Mouse (Mus musculus) hindbrain, postnatal 0 days (tissue): ENCODE data around the gene Rom1. TPM values are rescaled to one million over a fixed set of nuclear protein-coding genes. Genes with fewer than 3 reads are reported as not detected.
A peak's percentile ranks its signal among the peaks of the same experiment; 100 is the strongest.

Experiments
- ATAC-seq: fragments of 200-750 bp; cut with Nextera tagmentation; 2 replicates; pipeline ENCODE4 v1.8.0; 2017; ENCODE audit warnings: mild to moderate bottlenecking, moderate TSS enrichment, moderate library complexity
- DNase-seq: peaks from one replicate; pipeline ENCODE4 v3.0.0-alpha.2; 2015; ENCODE audit warnings: low spot score
- H3K27ac ChIP-seq: fragments of 300-500 bp; sonication (generic); 2 replicates; pipeline ENCODE4 v1.5.1; 2014; ENCODE audit warnings: mild to moderate bottlenecking
- H3K27me3 ChIP-seq: fragments of 300-500 bp; sonication (generic); 2 replicates; pipeline ENCODE4 v1.6.1; 2014; ENCODE audit warnings: low read length, mixed read lengths; ENCODE audit not compliant: insufficient read depth
- H3K36me3 ChIP-seq: fragments of 300-500 bp; sonication (generic); 2 replicates; pipeline ENCODE4 v1.6.1; 2014; ENCODE audit warnings: low read length, mixed read lengths; ENCODE audit not compliant: insufficient read depth
- H3K4me1 ChIP-seq: fragments of 300-500 bp; sonication (generic); 2 replicates; pipeline ENCODE4 v1.6.1; 2014; ENCODE audit warnings: antibody characterized with exemption, low read length, mixed read lengths; ENCODE audit not compliant: insufficient read depth
- H3K4me2 ChIP-seq: fragments of 300-500 bp; sonication (generic); 2 replicates; pipeline ENCODE4 v1.6.1; 2014; ENCODE audit warnings: low read depth, mild to moderate bottlenecking, low read length, moderate library complexity, mixed read lengths
- H3K4me3 ChIP-seq: fragments of 300-500 bp; sonication (generic); 2 replicates; pipeline ENCODE4 v1.5.1; 2014; ENCODE audit warnings: low read length
- H3K9ac ChIP-seq: fragments of 300-500 bp; sonication (generic); replicated peaks from 2 replicates; pipeline ENCODE4 v1.6.1; 2014; ENCODE audit warnings: mild to moderate bottlenecking, low read length, moderate library complexity, mixed read lengths
- H3K9me3 ChIP-seq: fragments of 300-500 bp; sonication (generic); 2 replicates; pipeline ENCODE4 v1.6.1; 2016; ENCODE audit warnings: low read length, mixed read lengths
- CTCF ChIP-seq: IDR thresholded peaks from 2 replicates; pipeline ENCODE4 v1.5.1; 2016; ENCODE audit warnings: antibody characterized with exemption, control low read depth, low read depth
- WGBS: fragments of 180-500 bp; shearing (Covaris S2); extraction: QIAGEN DNeasy Blood & Tissue Kit; methylation state at CpG from one replicate; pipeline ENCODE4 v1.1.7; 2014; 5-methylcytosine and 5-hydroxymethylcytosine counted together
- polyA plus RNA-seq: library from polyadenylated mRNA; unstranded; fragments of >200 nt; fragmentation: Nextera tagmentation; extraction: Ambion mirVana; gene quantifications from 2 replicates; pipeline ENCODE4 v1.2.1, GENCODE M21; 2015
- total RNA-seq: library from RNA; depleted of rRNA; stranded (reverse); fragments of >200 nt; gene quantifications from 2 replicates; pipeline ENCODE4 v1.2.3, GENCODE M21; 2014

Gene Rom1
- total and polyA plus RNA-seq, 2 experiments from 2014 or later = 4.0 to 5.7 TPM

- Histone ChIP-seq H3K9ac (0 out of 2 replicates have a peak overlapping the region, but pooled peaks have one; percentile 5), H3K4me2 (no peak overlapping the region), H3K4me1 (no peaks in the 10 kb centered on the region), H3K27me3 (no peaks in the 10 kb centered on the region), H3K9me3 (no peaks in the 10 kb centered on the region), H3K27ac (no peak overlapping the region), H3K36me3 (no peaks in the 10 kb centered on the region), H3K4me3 (no peak overlapping the region)
- WGBS = 84% methylated on average over 2 of the region's 2 CpGs
- TF ChIP-seq CTCF = no peak
- no peak for ATAC-seq
- DNase-seq = no peak
These were observed 7.6 kb upstream of the Rom1 start for GRCm38 (mm10) chr19:8936736-8937135.

- H3K4me3 ChIP-seq = no peak overlapping the region
- WGBS = 88% methylated on average over 7 of the region's 7 CpGs
- no peak for DNase-seq
- H3K27ac ChIP-seq = no peak overlapping the region
- ATAC-seq = no peak
- H3K4me1 ChIP-seq = no peaks in the 10 kb centered on the region
- peaks cover 4% of the 10 kb centered on the region; the same call in 1 of the 2 replicates for H3K36me3 ChIP-seq
- TF ChIP-seq CTCF = no peak
- H3K4me2 ChIP-seq = 0 out of 2 replicates have a peak overlapping the region, but pooled peaks have one; percentile 71
- no peak overlapping the region; the same call in 1 of the 2 replicates for H3K9ac ChIP-seq
- no peaks in the 10 kb centered on the region for H3K9me3 ChIP-seq
- H3K27me3 ChIP-seq = no peaks in the 10 kb centered on the region
These were observed 1.6 kb upstream of the Rom1 start for GRCm38 (mm10) chr19:8930771-8931170.

DNA sequence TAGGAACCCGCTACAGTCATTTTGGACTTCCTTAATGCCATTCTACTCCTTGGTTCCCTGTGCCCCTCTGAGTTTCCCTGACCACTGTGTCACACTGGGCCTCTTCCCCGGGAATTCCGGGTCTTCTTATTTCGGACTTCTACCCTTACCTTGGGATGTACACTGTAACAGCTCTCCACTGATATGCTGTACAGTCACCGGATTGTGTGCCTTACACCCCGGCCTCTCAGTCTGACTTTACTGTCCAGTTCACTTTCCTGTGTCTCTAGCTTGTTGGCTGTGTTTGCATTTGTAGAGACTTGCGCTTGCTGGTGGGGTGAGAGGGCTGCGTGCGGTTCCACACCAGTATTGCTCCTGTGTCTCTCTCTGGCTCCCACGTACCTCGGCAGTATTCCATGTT, 961 bp upstream of the Rom1 start:
- DNase-seq (no peak), ATAC-seq (peak; percentile 18; the same call in 1 of the 2 replicates)
- peaks cover 8% of the 10 kb centered on the region; the same call in 1 of the 2 replicates for H3K36me3 ChIP-seq
- no peaks in the 10 kb centered on the region for H3K4me1 ChIP-seq
- H3K9me3 ChIP-seq = no peaks in the 10 kb centered on the region
- peak overlapping the region; percentile 71 for H3K4me2 ChIP-seq
- H3K27me3 ChIP-seq = no peaks in the 10 kb centered on the region
- H3K27ac ChIP-seq = peak overlapping the region; percentile 62; the same call in 1 of the 2 replicates
- H3K4me3 ChIP-seq = peak overlapping the region; percentile 53
- WGBS = 18% methylated on average over 11 of the region's 11 CpGs
- TF ChIP-seq CTCF = no peak
- peak overlapping the region; percentile 59 for H3K9ac ChIP-seq

GRCm38 (mm10) chr19:8928689-8929223, 400 bp downstream of the Rom1 start:
- H3K27ac ChIP-seq = peak overlapping the region; percentile 62; the same call in 1 of the 2 replicates
- H3K4me3 ChIP-seq = peak overlapping the region; percentile 53
- WGBS = 15% methylated on average over 16 of the region's 16 CpGs
- no peak for TF ChIP-seq CTCF
- H3K36me3 ChIP-seq = peaks cover 8% of the 10 kb centered on the region; the same call in 1 of the 2 replicates
- H3K4me2 ChIP-seq = peak overlapping the region; percentile 71
- H3K4me1 ChIP-seq = no peaks in the 10 kb centered on the region
- DNase-seq (no peak), ATAC-seq (peak; percentile 9)
- no peaks in the 10 kb centered on the region for H3K27me3 ChIP-seq
- H3K9me3 ChIP-seq = no peaks in the 10 kb centered on the region
- H3K9ac ChIP-seq = peak overlapping the region; percentile 59; the same call in 1 of the 2 replicates

- H3K36me3 ChIP-seq = peaks cover 8% of the 10 kb centered on the region; the same call in 1 of the 2 replicates
- H3K27me3 ChIP-seq = no peaks in the 10 kb centered on the region
- H3K4me2 ChIP-seq = no peak overlapping the region
- H3K9ac ChIP-seq = no peak overlapping the region
- no peak overlapping the region for H3K4me3 ChIP-seq
- no peaks in the 10 kb centered on the region for H3K4me1 ChIP-seq
- ATAC-seq (no peak), DNase-seq (no peak)
- 0 out of 2 replicates have a peak overlapping the region, but pooled peaks have one; percentile 62 for H3K27ac ChIP-seq
- WGBS = 91% methylated on average over 12 of the region's 12 CpGs
- H3K9me3 ChIP-seq = no peaks in the 10 kb centered on the region
- TF ChIP-seq CTCF = no peak
These were observed 1.1 kb downstream of the Rom1 start for GRCm38 (mm10) chr19:8927891-8928525.

DNA sequence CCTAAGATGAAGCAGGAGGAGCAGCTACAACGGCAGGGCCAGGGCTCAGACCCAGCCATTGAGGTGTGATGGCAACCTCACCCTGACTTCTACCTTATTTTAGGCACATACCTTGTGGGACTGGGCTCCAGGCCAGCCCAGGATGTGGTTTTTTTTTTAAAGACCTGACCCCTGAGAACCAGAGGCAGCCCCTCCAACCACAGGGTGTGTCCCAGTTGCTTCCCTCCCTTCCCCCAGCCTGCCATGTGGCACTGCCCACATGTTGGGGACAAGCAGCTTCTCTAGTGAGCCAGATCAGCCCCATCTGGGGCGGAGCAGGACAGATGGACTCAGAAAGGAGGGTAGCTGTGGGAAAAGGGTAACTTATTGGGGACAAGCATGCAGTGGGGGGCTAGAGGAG, 2.4 kb downstream of the Rom1 start:
- 87% methylated on average over 2 of the region's 2 CpGs for WGBS
- no peaks in the 10 kb centered on the region; the same call in 1 of the 2 replicates for H3K4me1 ChIP-seq
- no peak for ATAC-seq
- H3K27ac ChIP-seq = no peak overlapping the region
- H3K4me3 ChIP-seq = no peak overlapping the region
- no peak for TF ChIP-seq CTCF
- H3K9me3 ChIP-seq = no peaks in the 10 kb centered on the region
- no peak for DNase-seq
- H3K36me3 ChIP-seq = peaks cover 8% of the 10 kb centered on the region; the same call in 1 of the 2 replicates
- H3K9ac ChIP-seq = no peak overlapping the region
- H3K27me3 ChIP-seq = no peaks in the 10 kb centered on the region
- no peak overlapping the region for H3K4me2 ChIP-seq

DNA sequence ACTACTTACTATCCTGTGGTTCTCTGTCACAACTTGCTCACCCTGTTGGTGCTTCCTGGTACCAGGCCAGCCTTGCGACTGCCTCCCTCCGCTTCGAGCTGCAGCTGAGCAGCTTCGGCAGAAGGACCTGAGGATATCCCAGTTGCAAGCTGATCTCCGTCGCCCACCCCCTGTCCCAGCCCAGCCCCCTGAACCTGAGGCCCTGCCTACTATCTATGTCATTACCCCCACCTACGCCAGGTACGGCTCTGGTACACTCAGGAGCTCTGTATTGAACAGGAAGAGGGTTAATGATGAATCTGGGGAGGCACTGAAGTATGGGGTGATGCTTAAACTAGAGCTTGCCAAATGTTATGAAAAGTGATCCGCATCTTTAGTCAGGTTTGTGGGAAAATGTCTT, 7.4 kb downstream of the Rom1 start:
- Histone ChIP-seq H3K4me1 (peaks cover 9% of the 10 kb centered on the region), H3K9ac (no peak overlapping the region), H3K27ac (no peak overlapping the region), H3K9me3 (no peaks in the 10 kb centered on the region), H3K4me3 (no peak overlapping the region), H3K4me2 (peak overlapping the region; percentile 91), H3K27me3 (no peaks in the 10 kb centered on the region), H3K36me3 (peaks cover 13% of the 10 kb centered on the region)
- 75% methylated on average over 9 of the region's 9 CpGs for WGBS
- ATAC-seq (no peak), DNase-seq (no peak)
- TF ChIP-seq CTCF = no peak
